Mouse (Mus musculus): ENCODE measurements around the gene Uqcrfs1.

Uqcrfs1 gene

DNA sequence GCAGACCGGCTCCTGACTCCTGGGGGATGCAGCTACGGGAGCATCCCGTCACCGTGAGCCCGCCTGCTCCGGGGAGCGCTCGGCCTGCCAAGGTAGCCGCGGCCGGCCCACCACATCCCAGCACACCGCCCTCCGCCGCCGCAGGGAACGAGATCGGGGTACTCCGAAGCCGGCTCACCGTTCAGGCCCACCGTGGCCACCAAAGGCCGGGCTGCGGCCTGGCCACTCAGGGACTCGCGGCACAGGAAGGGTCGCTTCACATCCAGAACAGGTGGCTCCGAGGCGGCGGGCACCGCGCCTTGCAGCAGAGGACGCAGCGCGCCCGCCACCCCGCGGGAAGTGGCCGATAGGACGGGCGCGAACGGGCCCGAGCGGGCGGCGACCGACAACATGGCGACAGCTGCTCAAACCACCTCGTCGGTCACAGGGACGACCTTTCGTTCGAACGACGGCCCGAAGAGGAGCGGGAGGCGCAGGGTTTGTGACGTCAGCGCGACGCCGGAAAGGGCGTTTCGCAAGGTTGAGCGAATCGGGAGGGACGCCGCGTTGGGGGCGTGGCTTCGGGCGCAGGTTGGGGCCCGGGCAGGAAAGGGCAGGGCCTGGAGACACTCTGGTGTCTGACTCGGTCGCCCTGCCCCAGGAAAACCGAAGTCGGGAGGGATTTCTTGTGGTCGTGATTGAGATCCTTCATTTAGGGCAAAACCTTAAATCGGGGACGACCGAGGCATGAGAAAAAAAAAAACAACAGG lies at the start of gene Uqcrfs1:
Gene Uqcrfs1 (minus strand): TSS at position 507 of the 749 bp plus-strand sequence.
- in situ Hi-C loops (cut with MboI, MseI) = loop anchor here in 1 of 2 experiments (5.0 kb wide), 1 partner anchor 427 kb away; the partner anchor contains the start of genes Exoc2 and Gm5447

DNA sequence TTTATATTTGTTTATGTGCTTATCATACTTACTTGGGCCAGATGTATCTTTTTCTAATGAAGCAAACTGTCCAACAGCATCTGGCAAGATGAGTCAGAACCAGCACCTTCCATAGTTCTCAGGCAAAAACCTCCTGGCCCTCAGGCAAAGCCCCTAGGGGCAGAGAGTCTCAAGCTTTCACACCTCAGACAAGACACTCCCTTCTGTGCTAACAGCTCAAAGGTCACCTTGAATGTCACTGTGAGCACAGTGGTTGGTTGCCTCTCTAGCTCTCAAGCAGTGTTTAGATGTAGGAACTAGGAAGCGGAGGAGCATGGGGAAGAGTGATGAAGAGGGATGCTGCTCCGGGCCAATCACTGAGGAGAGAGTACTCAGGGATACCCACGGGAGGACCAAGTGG lies 40.6 kb upstream of the Uqcrfs1 start:
- in situ Hi-C loops (cut with MboI, MseI) = no loop called here

DNA sequence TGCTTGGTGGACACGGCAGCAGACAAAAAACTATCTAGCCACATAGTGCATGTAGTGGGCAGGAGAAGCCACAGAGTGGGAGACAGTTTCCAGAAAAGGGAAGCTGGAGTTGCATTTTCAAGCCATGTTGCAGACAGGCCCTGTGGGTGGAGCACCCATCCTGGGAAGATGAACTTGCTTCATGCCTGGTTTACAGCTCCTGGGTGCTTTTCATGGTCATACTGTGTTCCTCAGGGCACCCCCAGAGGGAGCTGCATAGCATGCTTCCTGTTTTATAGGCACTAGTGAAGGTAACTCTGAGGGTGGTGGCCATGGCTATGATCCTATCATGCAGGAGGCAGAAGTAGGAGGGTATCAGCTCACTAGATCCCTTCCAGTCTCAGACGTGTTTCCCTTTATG lies 37.4 kb upstream of the Uqcrfs1 start:
- in situ Hi-C loops (cut with MboI, MseI) = no loop called here

GRCm38 (mm10) chr13:30578806-30579205 lies 33.6 kb upstream of the Uqcrfs1 start:
- in situ Hi-C loops (cut with MboI, MseI) = no loop called here

DNA sequence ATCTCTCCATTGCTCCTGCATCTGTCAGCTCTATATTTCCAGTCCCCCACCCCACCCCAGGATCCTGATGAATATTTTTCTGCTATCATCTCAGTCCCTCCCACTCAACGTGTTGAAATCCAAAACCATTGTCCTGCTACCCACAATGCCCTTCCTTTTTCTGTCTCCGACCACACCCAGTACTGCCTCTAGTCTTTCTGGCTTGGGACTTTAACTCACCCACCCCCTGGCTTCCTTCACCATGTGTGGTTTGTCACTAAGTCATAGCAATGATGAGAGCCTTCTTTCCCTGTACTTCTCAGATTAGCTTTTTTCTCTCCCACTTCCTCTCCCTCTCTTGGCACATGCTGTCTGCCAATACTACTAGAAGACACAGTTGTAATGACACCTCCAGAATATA lies 31.7 kb upstream of the Uqcrfs1 start:
- in situ Hi-C loops (cut with MboI, MseI) = no loop called here

DNA sequence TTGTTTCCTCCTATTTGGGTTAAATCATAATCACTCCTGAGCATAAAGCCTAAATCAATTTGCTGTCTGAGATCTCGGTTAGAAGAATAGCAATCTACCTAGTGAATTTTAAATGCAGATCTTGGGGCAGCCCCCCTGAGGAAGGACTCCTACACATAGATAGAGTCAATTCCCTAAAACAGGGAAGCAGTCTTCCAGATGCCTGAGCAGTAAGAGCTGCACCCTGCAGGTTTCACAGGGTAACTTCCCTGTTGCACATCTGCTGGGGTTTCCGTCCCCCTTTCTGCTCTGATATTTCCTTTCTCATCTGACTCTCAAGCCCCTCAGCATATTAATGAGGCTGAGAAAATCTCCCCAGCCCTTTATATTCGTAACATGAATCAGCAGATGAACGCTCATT lies 27.8 kb upstream of the Uqcrfs1 start:
- in situ Hi-C loops (cut with MboI, MseI) = loop anchor here (25.0 kb wide), 2 partner anchors 514 to 639 kb away; no protein-coding TSS in a partner anchor

DNA sequence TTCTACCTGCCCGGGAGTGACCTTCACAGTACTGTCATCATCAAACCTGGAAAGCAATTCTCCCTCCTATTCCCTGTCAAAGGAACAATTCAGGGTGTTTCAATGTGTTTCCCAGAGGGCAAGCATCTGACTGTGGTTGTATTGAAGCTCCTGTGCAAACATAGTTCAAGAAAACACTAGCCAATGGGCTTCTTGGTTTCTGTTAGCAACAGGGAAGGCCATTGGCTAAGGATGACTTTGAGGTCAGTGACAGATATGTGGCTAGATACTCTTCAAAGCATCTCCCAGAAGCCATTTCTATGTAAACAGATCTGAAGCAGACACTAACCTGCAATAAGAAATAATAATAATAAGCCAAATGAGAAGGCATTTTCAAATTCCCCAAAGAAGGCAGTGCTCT lies 25.0 kb upstream of the Uqcrfs1 start:
- in situ Hi-C loops (cut with MboI, MseI) = loop anchor here (25.0 kb wide), 2 partner anchors 517 to 642 kb away; no protein-coding TSS in a partner anchor

DNA sequence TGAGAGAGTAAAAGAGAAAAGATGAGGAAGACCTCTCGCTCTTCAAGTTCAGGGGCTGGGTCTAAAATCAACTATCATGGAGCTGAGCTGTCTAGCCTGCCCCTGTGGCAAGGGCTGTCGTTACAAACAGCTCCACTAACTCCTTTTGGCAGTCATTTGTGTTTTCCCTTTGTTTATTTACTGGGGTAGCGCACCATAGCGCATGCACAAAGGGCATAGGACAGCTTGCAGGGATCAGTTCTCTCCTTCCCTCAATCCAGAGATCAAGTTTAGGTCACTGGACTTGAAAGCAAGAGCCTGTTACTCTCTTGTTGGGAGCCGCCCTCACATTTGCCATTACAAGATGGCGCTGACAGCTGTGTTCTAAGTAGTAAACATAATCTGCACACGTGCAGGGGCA lies 22.4 kb upstream of the Uqcrfs1 start:
- in situ Hi-C loops (cut with MboI, MseI) = loop anchor here (5.0 to 25.0 kb wide), 6 partner anchors 175 to 645 kb away; partner anchors contain the start of gene Irf4 (in 1 of the 2)

DNA sequence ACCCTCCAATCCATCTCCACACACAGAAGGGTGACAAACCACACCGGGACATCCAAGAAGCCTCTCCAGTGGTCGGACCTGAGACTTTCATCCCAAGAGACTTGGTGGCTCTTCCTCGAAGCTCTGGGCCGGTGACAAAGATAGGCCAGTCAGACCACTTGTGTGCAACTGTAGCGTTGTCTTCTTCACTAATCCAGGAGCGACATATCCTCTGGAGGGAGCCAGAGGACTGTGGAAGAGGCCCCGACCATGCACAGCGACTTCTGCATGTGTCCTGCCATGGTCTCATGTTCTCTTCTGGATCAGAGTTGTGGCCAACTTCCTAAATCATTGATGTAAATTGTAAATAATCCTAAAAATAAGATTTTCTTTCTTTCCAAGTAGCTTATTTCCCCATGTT lies 21.6 kb upstream of the Uqcrfs1 start:
- in situ Hi-C loops (cut with MboI, MseI) = loop anchor here (5.0 to 25.0 kb wide), 6 partner anchors 176 to 646 kb away; partner anchors contain the start of gene Irf4 (in 1 of the 2)

GRCm38 (mm10) chr13:30560603-30561002 lies 15.4 kb upstream of the Uqcrfs1 start:
- in situ Hi-C loops (cut with MboI, MseI) = loop anchor here (10.0 to 25.0 kb wide), 3 partner anchors 514 to 652 kb away; no protein-coding TSS in a partner anchor

GRCm38 (mm10) chr13:30560052-30560451 lies 14.9 kb upstream of the Uqcrfs1 start:
- in situ Hi-C loops (cut with MboI, MseI) = loop anchor here (10.0 to 25.0 kb wide), 3 partner anchors 515 to 652 kb away; no protein-coding TSS in a partner anchor

DNA sequence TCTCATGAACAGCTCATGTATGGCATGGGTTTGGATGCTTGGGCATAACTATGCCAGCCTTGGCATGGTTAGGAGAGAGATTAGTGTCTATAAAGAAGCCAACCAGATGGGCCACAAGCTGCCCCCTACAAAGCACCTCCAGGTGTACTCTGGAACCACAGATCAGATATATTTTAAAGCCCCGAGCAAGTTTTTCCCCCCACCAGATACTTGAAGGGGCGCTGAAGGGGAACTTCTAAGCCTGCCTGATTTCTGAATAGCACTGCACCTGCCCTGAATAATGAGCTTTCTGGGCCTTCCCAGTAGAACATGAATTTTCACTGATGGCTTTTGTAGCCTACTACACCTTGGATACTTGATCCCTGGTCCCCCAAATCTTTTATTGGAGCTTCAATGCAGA lies 12.6 kb upstream of the Uqcrfs1 start:
- in situ Hi-C loops (cut with MboI, MseI) = loop anchor here (5.0 to 25.0 kb wide), 3 partner anchors 530 to 1075 kb away; no protein-coding TSS in a partner anchor

DNA sequence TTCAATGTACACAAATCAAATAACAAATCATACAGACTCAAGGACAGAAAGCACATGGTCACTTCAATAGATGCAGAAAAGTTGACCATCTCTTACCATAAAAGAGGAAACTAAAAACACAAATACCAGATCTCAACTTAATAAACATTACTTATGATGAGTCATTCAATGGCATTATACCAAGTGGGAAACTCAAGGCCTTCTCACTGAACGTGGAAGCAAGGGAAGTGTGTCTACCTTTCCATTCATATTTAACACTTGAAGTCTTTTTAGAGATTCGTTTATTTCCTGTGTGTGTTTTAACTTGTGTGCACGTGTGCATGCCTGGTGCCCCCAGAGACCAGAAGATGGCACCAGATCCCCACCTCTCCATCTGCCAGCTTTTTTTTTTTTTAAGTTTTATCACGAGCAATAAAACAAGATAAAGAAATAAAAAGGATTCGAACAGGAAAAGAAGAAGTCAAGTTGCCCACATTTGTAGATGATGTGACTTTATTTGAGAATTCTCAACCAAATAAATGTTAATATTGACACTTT lies 8.0 kb upstream of the Uqcrfs1 start:
- in situ Hi-C loops (cut with MboI, MseI) = loop anchor here (5.0 to 25.0 kb wide), 5 partner anchors 324 to 1074 kb away; partner anchors contain the start of gene Foxf2 (in 1 of the 2)

- in situ Hi-C loops (cut with MboI, MseI) = loop anchor here in 1 of 2 experiments (5.0 kb wide), 1 partner anchor 423 kb away; the partner anchor contains the start of genes Exoc2 and Gm5447
These were observed 4.2 kb upstream of the Uqcrfs1 start for GRCm38 (mm10) chr13:30549339-30549738.

DNA sequence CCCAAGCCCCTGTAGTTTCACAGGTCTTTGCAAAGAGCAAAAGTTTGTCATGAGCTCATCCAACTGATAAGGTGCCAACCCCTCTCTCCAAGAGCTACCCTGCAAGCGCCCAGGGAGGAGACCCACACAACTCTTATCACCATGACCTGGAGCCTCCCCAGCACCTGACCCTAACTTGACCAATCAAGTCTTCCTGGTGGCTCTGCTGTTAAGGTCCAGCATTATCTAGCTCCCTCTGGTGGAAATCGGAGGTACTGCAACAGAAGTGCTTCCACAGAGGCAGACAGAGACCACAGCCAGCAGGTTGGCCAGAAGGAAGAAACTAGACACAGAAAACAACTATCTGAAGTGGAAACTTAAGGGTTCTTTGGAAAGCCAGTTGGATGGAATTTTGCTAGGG lies 3.7 kb upstream of the Uqcrfs1 start:
- in situ Hi-C loops (cut with MboI, MseI) = loop anchor here in 1 of 2 experiments (5.0 kb wide), 1 partner anchor 423 kb away; the partner anchor contains the start of genes Exoc2 and Gm5447

GRCm38 (mm10) chr13:30530761-30531160 lies 14.4 kb downstream of the Uqcrfs1 start:
- in situ Hi-C loops (cut with MboI, MseI) = loop anchor here in 1 of 2 experiments (5.0 kb wide), 1 partner anchor 168 kb away; no protein-coding TSS in a partner anchor

DNA sequence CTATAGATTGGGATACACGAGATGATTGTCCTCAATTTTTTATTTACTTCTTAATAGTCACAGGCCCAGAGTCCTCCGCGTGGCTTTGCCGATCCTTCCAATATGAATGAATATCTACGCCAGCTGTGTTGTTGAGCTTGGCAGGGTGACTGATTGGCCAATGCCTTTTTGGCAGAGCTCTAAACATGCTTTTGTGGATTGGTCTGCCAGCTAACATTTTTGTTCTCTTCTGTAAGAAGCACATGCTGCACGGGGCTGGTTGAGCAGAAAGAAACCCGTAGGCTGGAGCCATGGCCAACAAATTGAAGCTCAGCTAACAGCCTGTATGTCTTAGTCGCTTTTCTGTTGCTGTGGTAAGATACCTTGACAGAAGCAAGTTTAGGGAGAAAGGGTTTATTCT lies 20.2 kb downstream of the Uqcrfs1 start:
- in situ Hi-C loops (cut with MboI, MseI) = loop anchor here (5.0 kb wide), 3 partner anchors 63 to 253 kb away; no protein-coding TSS in a partner anchor

GRCm38 (mm10) chr13:30523971-30524370 lies 21.2 kb downstream of the Uqcrfs1 start:
- in situ Hi-C loops (cut with MboI, MseI) = loop anchor here (5.0 kb wide), 2 partner anchors 177 to 252 kb away; no protein-coding TSS in a partner anchor

DNA sequence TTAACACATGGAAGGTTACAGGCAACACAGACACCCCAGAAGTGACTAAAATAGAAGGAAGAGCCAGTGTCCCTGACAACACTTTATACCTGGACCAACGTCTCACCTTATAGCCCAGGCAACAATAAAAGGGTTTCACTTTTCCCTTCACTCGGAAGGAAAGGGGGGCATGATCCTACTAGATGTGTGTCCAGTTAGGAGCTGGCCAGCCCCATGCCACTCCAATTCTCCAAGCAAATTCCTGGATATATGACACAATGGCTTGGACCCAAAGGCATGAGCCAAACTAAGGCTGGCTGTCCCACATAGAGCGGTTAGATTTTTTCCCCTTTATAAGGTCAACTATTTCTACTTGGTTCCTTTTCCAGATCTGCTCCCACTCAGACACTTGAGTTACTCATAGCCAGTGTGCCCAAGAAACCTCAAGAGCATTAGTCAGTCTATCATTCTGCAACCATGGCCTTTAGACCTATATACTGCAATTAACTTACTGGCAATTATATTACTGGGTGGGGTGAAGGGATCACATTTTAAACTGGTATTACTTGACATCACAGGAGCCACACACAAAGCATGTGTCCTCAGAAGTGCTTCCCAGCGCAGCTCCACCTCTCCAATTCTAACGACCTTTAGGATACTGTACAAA lies 21.8 kb downstream of the Uqcrfs1 start:
- in situ Hi-C loops (cut with MboI, MseI) = loop anchor here (5.0 kb wide), 2 partner anchors 176 to 251 kb away; no protein-coding TSS in a partner anchor

GRCm38 (mm10) chr13:30521282-30521902 lies 23.8 kb downstream of the Uqcrfs1 start:
- in situ Hi-C loops (cut with MboI, MseI) = loop anchor here (5.0 kb wide), 2 partner anchors 174 to 249 kb away; no protein-coding TSS in a partner anchor

DNA sequence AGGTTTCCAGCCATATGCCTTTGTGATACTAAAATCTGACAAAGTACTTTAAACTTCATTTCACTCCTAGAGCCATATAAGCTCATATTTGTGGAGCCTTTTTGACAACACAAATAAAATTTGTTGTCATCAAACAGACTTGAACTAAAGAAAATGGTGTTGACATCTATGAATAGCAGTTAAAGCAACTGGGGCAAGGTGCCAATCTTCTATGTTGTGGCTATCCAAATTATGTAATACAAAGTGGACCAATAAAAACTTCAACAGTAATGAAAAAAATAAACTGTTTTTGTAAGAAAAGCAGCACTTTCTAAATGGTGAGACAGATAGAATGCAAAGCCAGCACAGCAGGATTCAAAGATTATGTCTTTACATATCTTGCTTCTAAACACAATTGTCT lies 27.0 kb downstream of the Uqcrfs1 start:
- in situ Hi-C loops (cut with MboI, MseI) = no loop called here
